8 mouse cellular contexts compared by ENCODE assay signal in the genomic region with DNA sequence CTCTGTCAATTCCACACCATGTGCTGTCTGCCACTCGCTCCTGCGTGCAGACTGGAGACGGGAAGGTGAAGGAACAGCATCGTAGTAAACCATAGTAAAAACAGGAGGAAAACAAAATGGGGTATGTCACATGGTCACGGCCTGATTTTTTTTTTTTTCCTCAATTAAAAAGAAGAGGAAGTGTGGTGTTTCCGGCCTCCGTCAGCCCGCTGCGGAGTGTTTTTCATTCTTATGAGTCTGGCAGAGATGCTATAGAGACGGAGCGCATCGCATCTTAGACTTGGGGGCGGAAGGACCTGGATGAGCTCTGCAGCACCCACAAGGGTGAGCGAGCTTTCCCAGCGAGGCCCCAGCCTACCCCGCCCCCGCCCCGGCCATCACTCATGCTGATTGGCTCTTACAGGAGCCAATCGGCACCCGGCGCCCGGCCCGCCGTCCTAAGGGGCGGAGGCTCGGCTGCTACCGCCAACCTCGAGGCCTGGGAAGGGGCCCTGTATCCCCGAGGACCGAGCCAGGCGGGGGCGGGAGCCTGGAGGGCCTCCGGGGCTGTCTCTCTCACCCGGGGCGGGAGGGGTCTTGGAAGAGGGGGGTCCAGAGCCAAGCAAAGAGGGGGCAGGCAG. TPM values are rescaled to one million over a fixed set of nuclear protein-coding genes. Genes with fewer than 3 reads are reported as not detected.
DNase-seq lines count a peak whose midpoint lies in the region; ATAC-seq lines count a peak whose summit lies in the region.

No protein-coding gene starts in this region.

- intact Hi-C loops in left cerebral cortex, postnatal 14 days (cut with DNase I), result loop anchor here (10.0 kb wide), 1 partner anchor 688 kb away; no protein-coding TSS in a partner anchor

- DNase-seq in adrenal gland, adult 18-20 months (ENCODE audit: low spot score in 2 of 2), result peak; percentile 83 to 88
- peak; percentile 89 for DNase-seq in embryo, embryonic 10 days (ENCODE audit: low spot score)
- DNase-seq in gastrocnemius, postnatal 10 days, result peak; percentile 86
- DNase-seq in left cerebral cortex, postnatal 14 days (ENCODE audit: low spot score in 2 of 2), result peak; percentile 86 to 87
- DNase-seq in right cerebral cortex, postnatal 14 days, result peak; percentile 87
- peak; percentile 77 for DNase-seq in urinary bladder, postnatal 25 days (ENCODE audit: low spot score)

- ATAC-seq in inflammation-experienced regulatory T-cells, adult 6 months, result peak; percentile 88
- peak; percentile 98 for ATAC-seq in megakaryocyte-erythroid progenitor cell, adult 5-6 weeks (replicated peaks; ENCODE audit: low FRiP score, low TSS enrichment, poor library complexity, severe bottlenecking)

RNA-seq across cellular contexts. Expression of a gene that starts 8.1 kb away (rescaled TPM):
- 10 to 100 TPM; 11.0 to 11.8 TPM for total RNA-seq in adrenal gland, adult 18-20 months (2021)
- 10 to 100 TPM; 62.4 to 76.2 TPM for total RNA-seq in gastrocnemius, postnatal 10 days (2021)
- polyA plus RNA-seq in inflammation-experienced regulatory T-cells, adult 6 months (2017; shearing (Covaris generic)), result not detected
- total RNA-seq in left cerebral cortex, postnatal 14 days (2021), result 10 to 100 TPM; 19.9 to 20.3 TPM
- total RNA-seq in megakaryocyte-erythroid progenitor cell, adult 5-6 weeks (2014; fragmentation: Nextera tagmentation), result not detected in 2 replicates
- total RNA-seq in megakaryocyte-erythroid progenitor cell, adult 5-6 weeks (2017), result not detected in 2 replicates

RNA-seq across cellular contexts. Expression of a gene that starts 33.1 kb away (rescaled TPM):
- 10 to 100 TPM; 22.7 to 35.3 TPM for total RNA-seq in adrenal gland, adult 18-20 months (2021)
- 10 to 100 TPM; 12.2 to 13.2 TPM for total RNA-seq in gastrocnemius, postnatal 10 days (2021)
- 10 to 100 TPM; 15.3 to 21.5 (median 20.5) TPM for polyA plus RNA-seq in inflammation-experienced regulatory T-cells, adult 6 months (2017; shearing (Covaris generic))
- total RNA-seq in left cerebral cortex, postnatal 14 days (2021), result 1 to 10 TPM; 5.4 to 5.6 TPM
- 7.7 and 10.8 TPM in 2 replicates for total RNA-seq in megakaryocyte-erythroid progenitor cell, adult 5-6 weeks (2014; fragmentation: Nextera tagmentation)
- 7.6 and 11.2 TPM in 2 replicates for total RNA-seq in megakaryocyte-erythroid progenitor cell, adult 5-6 weeks (2017)

RNA-seq across cellular contexts. Expression of a gene that starts 50.2 kb away (rescaled TPM):
- not detected for total RNA-seq in adrenal gland, adult 18-20 months (2021)
- total RNA-seq in gastrocnemius, postnatal 10 days (2021), result not detected
- polyA plus RNA-seq in inflammation-experienced regulatory T-cells, adult 6 months (2017; shearing (Covaris generic)), result not detected
- total RNA-seq in left cerebral cortex, postnatal 14 days (2021), result not detected
- total RNA-seq in megakaryocyte-erythroid progenitor cell, adult 5-6 weeks (2014; fragmentation: Nextera tagmentation), result not detected in 2 replicates
- total RNA-seq in megakaryocyte-erythroid progenitor cell, adult 5-6 weeks (2017), result not detected in 2 replicates

Comparison
In these comparisons a context has a peak if more than half of its experiments do, and no peak if none do; other contexts are left out.
1. Peak in every context shown above with its lines: DNase-seq and ATAC-seq.
2. RNA of a gene that starts 8.1 kb away (total RNA-seq): 62.4 to 76.2 TPM in gastrocnemius, postnatal 10 days, 19.9 to 20.3 TPM in left cerebral cortex, postnatal 14 days and 11.0 to 11.8 TPM in adrenal gland, adult 18-20 months; not detected in megakaryocyte-erythroid progenitor cell, adult 5-6 weeks; every median in the first group is over 10 times any median in the second.